ENCODE assay signal across 21 mouse cellular contexts in genomic region chr11:69377766-69378165, GRCm38 (mm10). TPM values are rescaled to one million over a fixed set of nuclear protein-coding genes. Genes with fewer than 3 reads are reported as not detected.
DNase-seq lines count a peak whose midpoint lies in the region; ATAC-seq and TF ChIP-seq lines count a peak whose summit lies in the region.
"Had no signal": no experiment of that assay in that cellular context is flagged by ENCODE, and none has a peak within 500 bp of the region (broad histone marks: within the 10 kb centered on the region; RNA-seq: fewer than 3 reads in every experiment).

No protein-coding gene starts in this region.

- TF ChIP-seq EP300 in stomach, postnatal 0 days (optimal IDR thresholded peaks at IDR 0.05), result no peak

- DNase-seq in liver, adult 2 months (ENCODE audit: extremely low read depth, low read depth, low spot score), result peak; percentile 92
- no peak for DNase-seq in liver
- DNase-seq in kidney, postnatal 0 days (ENCODE audit: low spot score), result no peak
- DNase-seq in liver, embryonic 13.5 days, result no peak
- peak; percentile 34 for DNase-seq in stomach, postnatal 0 days (ENCODE audit: low spot score)
- no peak for DNase-seq in testis, postnatal 14 days (ENCODE audit: low spot score)
- no peak for DNase-seq in urinary bladder, postnatal 25 days (ENCODE audit: low spot score)
- no peak for DNase-seq in cerebellum, adult 9-11 months
- DNase-seq: cerebellum, adult 18-20 months; cerebellum, postnatal 36 days; gastrocnemius, postnatal 10 days; heart, adult 18-20 months; heart, postnatal 4 days; layer of hippocampus, adult 9-11 months; spleen, adult 18-20 months had no signal

- H3K9me3 ChIP-seq in kidney, postnatal 0 days (replicated peaks; ENCODE audit: low read length), result no peaks in the 10 kb centered on the region
- H3K9me3 ChIP-seq in liver, embryonic 13.5 days (replicated peaks), result no peaks in the 10 kb centered on the region
- H3K9me3 ChIP-seq in stomach, postnatal 0 days (ENCODE audit: control insufficient read depth, low read length), result no peaks in the 10 kb centered on the region
- H3K9me3 ChIP-seq: embryonic facial prominence, embryonic 15.5 days; heart, embryonic 15.5 days; hindbrain, embryonic 15.5 days had no signal

- 8% methylated on average over 3 of the region's 3 CpGs for WGBS in liver, adult 2 months
- WGBS in kidney, postnatal 0 days, result 76% methylated on average over 3 of the region's 3 CpGs
- 63% methylated on average over 3 of the region's 3 CpGs for WGBS in liver, embryonic 13.5 days (ENCODE audit: insufficient replicate concordance)
- WGBS in stomach, postnatal 0 days, result 52% methylated on average over 3 of the region's 3 CpGs

- H3K4me1 ChIP-seq in liver, adult 2 months (ENCODE audit: control insufficient read depth, insufficient read depth, low read length), result peaks cover 11% of the 10 kb centered on the region
- no peaks in the 10 kb centered on the region for H3K4me1 ChIP-seq in kidney, postnatal 0 days (replicated peaks; ENCODE audit: insufficient read depth, low read length)
- H3K4me1 ChIP-seq in liver, embryonic 13.5 days (replicated peaks), result peaks cover 47% of the 10 kb centered on the region
- H3K4me1 ChIP-seq in stomach, postnatal 0 days (replicated peaks; ENCODE audit: control insufficient read depth, insufficient read depth), result no peaks in the 10 kb centered on the region
- H3K4me1 ChIP-seq: hindbrain, embryonic 15.5 days had no signal

- no peak overlapping the region for H3K4me2 ChIP-seq in kidney, postnatal 0 days (ENCODE audit: low read length)
- H3K4me2 ChIP-seq in liver, embryonic 13.5 days, result no peak overlapping the region; the same call in 1 of the 2 replicates
- H3K4me2 ChIP-seq in stomach, postnatal 0 days (replicated peaks; ENCODE audit: low read depth), result no peak overlapping the region
- H3K4me2 ChIP-seq: embryonic facial prominence, embryonic 15.5 days; heart, embryonic 15.5 days; hindbrain, embryonic 15.5 days; midbrain, embryonic 11.5 days had no signal

- H3K4me3 ChIP-seq in liver, adult 2 months (ENCODE audit: insufficient read depth, low read depth, low read length), result no peak overlapping the region
- no peak overlapping the region for H3K4me3 ChIP-seq in kidney, postnatal 0 days (replicated peaks; ENCODE audit: low read depth, low read length)
- no peak overlapping the region for H3K4me3 ChIP-seq in liver, embryonic 13.5 days (replicated peaks)
- no peak overlapping the region for H3K4me3 ChIP-seq in stomach, postnatal 0 days (ENCODE audit: low read depth, low read length)
- H3K4me3 ChIP-seq: embryonic facial prominence, embryonic 15.5 days; heart, embryonic 15.5 days; hindbrain, embryonic 15.5 days had no signal

- H3K27me3 ChIP-seq in liver, adult 2 months (ENCODE audit: control insufficient read depth, insufficient read depth, low read length), result no peaks in the 10 kb centered on the region
- H3K27me3 ChIP-seq in kidney, postnatal 0 days (ENCODE audit: insufficient read depth, low read length), result no peaks in the 10 kb centered on the region
- no peaks in the 10 kb centered on the region for H3K27me3 ChIP-seq in liver, embryonic 13.5 days
- no peaks in the 10 kb centered on the region for H3K27me3 ChIP-seq in stomach, postnatal 0 days (ENCODE audit: control insufficient read depth, insufficient read depth, low read length)
- H3K27me3 ChIP-seq: CH12.LX; embryonic facial prominence, embryonic 15.5 days; heart, embryonic 15.5 days; hindbrain, embryonic 15.5 days had no signal

- TF ChIP-seq CTCF in liver, adult 2 months (IDR thresholded peaks at IDR 0.05; ENCODE audit: low read depth, low read length), result no peak
- no peak for TF ChIP-seq CTCF in kidney, postnatal 0 days (IDR thresholded peaks at IDR 0.05; ENCODE audit: low read depth)
- no peak for TF ChIP-seq CTCF in stomach, postnatal 0 days (IDR thresholded peaks at IDR 0.05; ENCODE audit: low read depth)

- H3K36me3 ChIP-seq in liver, adult 2 months (ENCODE audit: control insufficient read depth, insufficient read depth, low read length), result no peaks in the 10 kb centered on the region
- peaks cover 15% of the 10 kb centered on the region; the same call in 1 of the 2 replicates for H3K36me3 ChIP-seq in kidney, postnatal 0 days (ENCODE audit: insufficient read depth, low read length)
- H3K36me3 ChIP-seq in liver, embryonic 13.5 days, result no peaks in the 10 kb centered on the region
- no peaks in the 10 kb centered on the region; the same call in 1 of the 2 replicates for H3K36me3 ChIP-seq in stomach, postnatal 0 days (ENCODE audit: control insufficient read depth, insufficient read depth, low read length)
- H3K36me3 ChIP-seq: hindbrain, embryonic 15.5 days had no signal

- H3K9ac ChIP-seq in liver, adult 2 months (ENCODE audit: low read depth, low read length), result peak overlapping the region; percentile 37
- no peak overlapping the region for H3K9ac ChIP-seq in kidney, postnatal 0 days (ENCODE audit: low read depth, low read length)
- no peak overlapping the region for H3K9ac ChIP-seq in liver, embryonic 13.5 days
- H3K9ac ChIP-seq in stomach, postnatal 0 days (ENCODE audit: low read length), result no peak overlapping the region
- H3K9ac ChIP-seq: embryonic facial prominence, embryonic 15.5 days; heart, embryonic 15.5 days; hindbrain, embryonic 15.5 days had no signal

- ATAC-seq in kidney, postnatal 0 days (replicated peaks; ENCODE audit: low FRiP score, low read depth), result peak; percentile 89
- ATAC-seq in liver, embryonic 13.5 days (ENCODE audit: low read depth), result no peak
- peak; percentile 86 for ATAC-seq in stomach, postnatal 0 days (ENCODE audit: low FRiP score, low TSS enrichment)

- H3K27ac ChIP-seq in liver, adult 2 months (replicated peaks; ENCODE audit: insufficient read depth, low read depth, low read length), result peak overlapping the region; percentile 90
- H3K27ac ChIP-seq in kidney, postnatal 0 days, result 0 out of 2 replicates have a peak overlapping the region, but pooled peaks have one; percentile 32
- H3K27ac ChIP-seq in liver, embryonic 13.5 days, result peak overlapping the region; percentile 31
- no peak overlapping the region for H3K27ac ChIP-seq in stomach, postnatal 0 days (replicated peaks)
- H3K27ac ChIP-seq: embryonic facial prominence, embryonic 15.5 days; heart, embryonic 15.5 days; hindbrain, embryonic 15.5 days; macrophage had no signal

- TF ChIP-seq POLR2A in liver, adult 2 months (IDR thresholded peaks at IDR 0.05; ENCODE audit: extremely low read depth, insufficient read depth, low read length), result peak; percentile 25; the same call in 1 of the 2 replicates

- H3K79me2 ChIP-seq in liver, adult 2 months (ENCODE audit: control insufficient read depth, insufficient read depth, low read length), result no peaks in the 10 kb centered on the region

RNA-seq across cellular contexts. Expression of gene Chd3, which starts 8.6 kb away (rescaled TPM):
- total RNA-seq in liver, adult 2 months (2014; rRNA removed), result 45.2 and 57.5 TPM in 2 replicates
- 55.2 and 80.2 TPM in 2 replicates for polyA plus RNA-seq in liver, adult 2 months (2012; rRNA removed)
- 38.0 and 42.3 TPM in 2 replicates for polyA plus RNA-seq in kidney, postnatal 0 days (2015; fragmentation: Nextera tagmentation; extraction: Ambion mirVana)
- 2.6 and 4.4 TPM in 2 replicates for polyA plus RNA-seq in liver, embryonic 13.5 days (2015; fragmentation: Nextera tagmentation; extraction: Ambion mirVana)
- 18.4 and 18.9 TPM in 2 replicates for polyA plus RNA-seq in stomach, postnatal 0 days (2015; fragmentation: Nextera tagmentation; extraction: Ambion mirVana)

RNA-seq across cellular contexts. Expression of gene Naa38, which starts 17.5 kb away (rescaled TPM):
- 86.6 and 91.5 TPM in 2 replicates for total RNA-seq in liver, adult 2 months (2014; rRNA removed)
- 133 and 150 TPM in 2 replicates for polyA plus RNA-seq in liver, adult 2 months (2012; rRNA removed)
- polyA plus RNA-seq in kidney, postnatal 0 days (2015; fragmentation: Nextera tagmentation; extraction: Ambion mirVana), result 183 and 198 TPM in 2 replicates
- polyA plus RNA-seq in liver, embryonic 13.5 days (2015; fragmentation: Nextera tagmentation; extraction: Ambion mirVana), result 102 and 105 TPM in 2 replicates
- 153 and 170 TPM in 2 replicates for polyA plus RNA-seq in stomach, postnatal 0 days (2015; fragmentation: Nextera tagmentation; extraction: Ambion mirVana)

RNA-seq across cellular contexts. Expression of gene Cyb5d1, which starts 17.7 kb away (rescaled TPM):
- total RNA-seq in liver, adult 2 months (2014; rRNA removed), result 33.9 and 40.7 TPM in 2 replicates
- 21.1 and 22.1 TPM in 2 replicates for polyA plus RNA-seq in liver, adult 2 months (2012; rRNA removed)
- polyA plus RNA-seq in kidney, postnatal 0 days (2015; fragmentation: Nextera tagmentation; extraction: Ambion mirVana), result 16.6 and 19.8 TPM in 2 replicates
- polyA plus RNA-seq in liver, embryonic 13.5 days (2015; fragmentation: Nextera tagmentation; extraction: Ambion mirVana), result 10.3 and 13.0 TPM in 2 replicates
- 9.1 and 9.5 TPM in 2 replicates for polyA plus RNA-seq in stomach, postnatal 0 days (2015; fragmentation: Nextera tagmentation; extraction: Ambion mirVana)

RNA-seq across cellular contexts. Expression of gene Tmem88, which starts 20.3 kb away (rescaled TPM):
- total RNA-seq in liver, adult 2 months (2014; rRNA removed), result 1.3 and 1.7 TPM in 2 replicates
- 6.7 and 8.5 TPM in 2 replicates for polyA plus RNA-seq in liver, adult 2 months (2012; rRNA removed)
- 55.5 and 61.3 TPM in 2 replicates for polyA plus RNA-seq in kidney, postnatal 0 days (2015; fragmentation: Nextera tagmentation; extraction: Ambion mirVana)
- 8.9 and 9.5 TPM in 2 replicates for polyA plus RNA-seq in liver, embryonic 13.5 days (2015; fragmentation: Nextera tagmentation; extraction: Ambion mirVana)
- polyA plus RNA-seq in stomach, postnatal 0 days (2015; fragmentation: Nextera tagmentation; extraction: Ambion mirVana), result 14.9 and 17.8 TPM in 2 replicates

RNA-seq across cellular contexts. Expression of gene Kdm6b, which starts 35.7 kb away (rescaled TPM):
- total RNA-seq in liver, adult 2 months (2014; rRNA removed), result 1.6 and 2.3 TPM in 2 replicates
- polyA plus RNA-seq in liver, adult 2 months (2012; rRNA removed), result 4.2 and 4.6 TPM in 2 replicates
- 23.2 and 26.8 TPM in 2 replicates for polyA plus RNA-seq in kidney, postnatal 0 days (2015; fragmentation: Nextera tagmentation; extraction: Ambion mirVana)
- 4.8 and 5.1 TPM in 2 replicates for polyA plus RNA-seq in liver, embryonic 13.5 days (2015; fragmentation: Nextera tagmentation; extraction: Ambion mirVana)
- 12.9 and 13.1 TPM in 2 replicates for polyA plus RNA-seq in stomach, postnatal 0 days (2015; fragmentation: Nextera tagmentation; extraction: Ambion mirVana)

Comparison
In these comparisons a context has a peak if more than half of its experiments do, and no peak if none do; other contexts are left out.
1. DNase-seq: peak in liver, adult 2 months (single experiment) and stomach, postnatal 0 days (single experiment); none in liver (single experiment), kidney, postnatal 0 days (single experiment), liver, embryonic 13.5 days (single experiment), testis, postnatal 14 days (single experiment), urinary bladder, postnatal 25 days (single experiment) and cerebellum, adult 9-11 months (single experiment).